Mouse (Mus musculus): ENCODE measurements around the gene Atg7.

Atg7 gene

GRCm38 (mm10) chr6:114781415-114782240 lies 138.7 kb downstream of the Atg7 start:
- in situ Hi-C loops (cut with MseI, MboI): no loop called here

- in situ Hi-C loops (cut with MseI, MboI): no loop called here
Measured at GRCm38 (mm10) chr6:114782486-114782885, 139.6 kb downstream of the Atg7 start.

- in situ Hi-C loops (cut with MseI, MboI): no loop called here
Measured at GRCm38 (mm10) chr6:114786461-114786860, 143.6 kb downstream of the Atg7 start.

DNA sequence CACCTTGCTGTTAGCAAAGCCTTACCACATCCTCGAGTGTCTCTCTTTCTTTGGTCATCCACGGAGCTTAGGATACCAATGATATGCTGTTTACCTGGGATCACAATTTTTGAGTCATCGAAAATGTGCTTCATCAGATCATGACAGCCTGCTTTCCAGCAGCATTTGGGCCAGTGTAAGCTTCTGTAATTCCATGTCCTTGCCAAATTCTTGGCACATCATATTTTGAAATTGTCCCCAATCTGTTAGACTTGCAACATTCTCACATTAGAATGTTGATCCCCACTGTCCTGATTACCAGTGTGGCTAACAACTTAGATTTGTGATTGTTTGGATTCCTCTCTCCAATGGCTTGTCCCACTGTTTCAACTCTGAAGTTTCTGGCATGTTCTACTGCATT lies 144.7 kb downstream of the Atg7 start:
- in situ Hi-C loops (cut with MseI, MboI): no loop called here

- in situ Hi-C loops (cut with MseI, MboI): no loop called here
Measured at GRCm38 (mm10) chr6:114788663-114789062, 145.8 kb downstream of the Atg7 start.

- in situ Hi-C loops (cut with MseI, MboI): no loop called here
Measured at GRCm38 (mm10) chr6:114790084-114790483, 147.2 kb downstream of the Atg7 start.

GRCm38 (mm10) chr6:114790902-114791301 lies 148.0 kb downstream of the Atg7 start:
- in situ Hi-C loops (cut with MseI, MboI): no loop called here

DNA sequence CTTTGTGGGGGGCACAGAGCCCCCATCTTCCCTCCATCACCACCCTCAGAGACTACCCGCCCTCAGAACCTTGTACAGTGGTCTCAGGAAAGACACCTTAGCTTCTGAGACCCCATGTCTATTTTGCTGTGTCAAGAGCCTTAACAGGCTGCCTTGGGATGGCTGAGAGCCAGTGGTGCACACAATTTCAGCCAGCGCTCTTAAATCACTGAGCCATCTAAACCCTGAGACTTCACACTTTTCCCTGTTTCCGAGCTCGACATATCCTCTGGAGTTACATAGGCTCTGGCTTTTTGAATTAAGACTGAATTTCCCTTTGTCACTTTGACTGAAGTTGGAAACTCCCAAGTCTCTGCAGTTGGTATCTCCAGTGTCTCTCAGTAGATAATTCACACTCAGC lies 148.9 kb downstream of the Atg7 start:
- in situ Hi-C loops (cut with MseI, MboI): no loop called here

DNA sequence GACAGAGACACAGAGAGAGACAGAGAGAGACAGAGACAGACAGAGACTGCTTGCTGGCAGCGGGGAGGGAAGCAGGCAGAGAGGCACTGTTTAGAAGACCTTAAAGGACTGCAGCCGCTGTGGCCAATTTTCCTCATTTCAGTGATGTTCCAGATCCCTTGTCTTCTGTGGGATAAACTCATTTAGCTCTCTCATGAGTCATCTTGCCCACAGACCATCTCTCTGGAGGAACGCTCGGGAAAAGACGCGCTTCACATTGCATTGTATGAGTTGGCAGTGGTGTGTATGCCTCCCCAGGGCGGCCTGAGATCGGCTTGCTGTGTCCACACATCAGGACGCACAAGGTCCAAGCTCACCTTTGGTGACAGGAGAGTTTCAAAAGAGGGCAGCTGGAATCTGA lies 151.8 kb downstream of the Atg7 start:
- in situ Hi-C loops (cut with MseI, MboI): no loop called here

- in situ Hi-C loops (cut with MseI, MboI): no loop called here
Measured at GRCm38 (mm10) chr6:114795706-114796325, 152.9 kb downstream of the Atg7 start.

DNA sequence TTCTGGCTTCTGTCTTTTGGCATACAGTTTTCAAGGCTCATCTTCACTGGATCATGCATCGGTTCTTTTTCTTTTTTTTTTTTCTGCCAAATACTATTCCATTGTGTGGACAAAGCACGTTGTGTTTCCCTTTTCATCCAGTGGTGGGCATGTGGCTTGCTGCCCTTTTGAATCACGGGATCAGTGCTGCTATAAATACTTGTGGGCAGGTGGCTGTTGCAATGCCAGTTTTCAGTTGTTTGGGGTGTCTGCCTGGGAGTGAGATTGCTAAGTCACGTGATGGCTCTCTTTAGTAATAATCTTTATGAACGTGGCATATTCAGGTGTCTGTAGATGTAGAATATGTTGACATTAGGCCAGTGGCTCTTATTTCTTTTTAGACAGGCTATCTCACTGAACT lies 155.0 kb downstream of the Atg7 start:
- in situ Hi-C loops (cut with MseI, MboI): no loop called here

GRCm38 (mm10) chr6:114798715-114799114 lies 155.8 kb downstream of the Atg7 start:
- in situ Hi-C loops (cut with MseI, MboI): no loop called here

GRCm38 (mm10) chr6:114800291-114800965 lies 157.5 kb downstream of the Atg7 start:
- in situ Hi-C loops (cut with MseI, MboI): no loop called here

DNA sequence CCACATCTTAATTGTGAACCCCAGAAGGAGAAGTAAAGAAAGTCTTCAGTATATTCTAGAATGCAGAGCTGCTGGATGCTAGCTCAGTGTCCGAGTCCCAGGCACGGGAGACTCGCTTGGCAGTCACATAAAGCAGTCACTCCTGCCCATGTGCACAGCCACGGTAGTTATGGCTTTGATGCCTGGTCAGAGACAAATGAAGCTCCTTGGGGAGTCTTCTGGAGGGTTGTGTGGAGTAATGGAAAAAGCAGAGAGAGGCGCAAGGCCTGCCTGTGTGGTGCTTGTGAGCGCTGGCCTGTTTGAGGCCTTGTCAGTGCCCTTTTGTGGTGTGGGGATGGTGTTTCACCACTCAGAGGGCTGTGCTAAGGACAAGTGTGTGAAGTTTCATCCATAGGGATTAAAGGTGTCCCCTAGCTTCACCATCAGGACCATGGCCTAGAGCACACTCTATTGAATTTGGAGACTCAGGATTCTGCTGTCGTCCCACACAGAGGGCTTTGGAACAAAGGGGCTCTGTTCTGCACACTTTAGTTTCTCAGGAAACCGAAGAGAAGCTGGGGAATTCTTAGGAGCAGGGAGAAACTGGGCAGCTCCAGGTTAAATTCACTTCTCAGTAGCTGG lies 161.1 kb downstream of the Atg7 start:
- in situ Hi-C loops (cut with MseI, MboI): no loop called here

DNA sequence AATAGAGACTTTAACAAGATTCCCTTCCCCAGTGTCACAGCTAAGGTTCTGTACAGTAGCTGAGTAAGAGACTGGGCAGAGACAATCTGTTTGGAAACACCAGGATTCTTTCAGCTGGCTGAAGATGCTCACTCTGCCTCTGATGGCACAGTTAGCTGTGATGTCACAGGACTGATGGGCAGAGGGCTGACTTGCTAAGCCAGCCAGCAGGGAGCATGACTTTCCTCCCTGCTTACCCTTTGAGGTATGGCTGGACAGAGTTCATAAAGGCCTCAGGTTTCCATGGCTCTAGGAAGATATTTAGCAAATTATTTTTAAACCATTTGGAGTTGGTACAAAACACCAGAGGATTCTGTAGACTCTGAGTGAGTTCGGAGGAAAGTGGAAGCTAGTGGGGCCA lies 162.0 kb downstream of the Atg7 start:
- in situ Hi-C loops (cut with MseI, MboI): no loop called here

DNA sequence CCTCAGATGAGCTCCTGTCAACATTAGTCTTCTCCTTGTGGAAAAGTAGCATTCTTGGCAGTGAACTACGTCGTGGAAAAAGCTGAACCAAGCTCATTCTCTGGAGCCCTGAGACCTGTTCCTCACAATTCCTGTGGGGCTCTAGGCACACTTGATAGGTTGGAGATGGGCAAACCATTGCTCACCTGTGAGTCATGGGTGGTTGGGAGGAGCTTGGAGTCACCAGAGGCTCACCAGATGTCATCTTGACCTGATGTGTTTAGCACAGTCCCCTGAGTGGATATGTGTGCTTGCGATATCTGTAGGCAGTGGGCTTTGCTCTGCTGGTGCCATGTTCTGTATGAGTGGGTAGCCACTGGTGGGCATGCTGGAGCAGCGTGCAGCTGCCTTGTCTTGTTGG lies 163.0 kb downstream of the Atg7 start:
- in situ Hi-C loops (cut with MseI, MboI): no loop called here

- in situ Hi-C loops (cut with MseI, MboI): no loop called here
Measured at GRCm38 (mm10) chr6:114807474-114807873, 164.6 kb downstream of the Atg7 start.

DNA sequence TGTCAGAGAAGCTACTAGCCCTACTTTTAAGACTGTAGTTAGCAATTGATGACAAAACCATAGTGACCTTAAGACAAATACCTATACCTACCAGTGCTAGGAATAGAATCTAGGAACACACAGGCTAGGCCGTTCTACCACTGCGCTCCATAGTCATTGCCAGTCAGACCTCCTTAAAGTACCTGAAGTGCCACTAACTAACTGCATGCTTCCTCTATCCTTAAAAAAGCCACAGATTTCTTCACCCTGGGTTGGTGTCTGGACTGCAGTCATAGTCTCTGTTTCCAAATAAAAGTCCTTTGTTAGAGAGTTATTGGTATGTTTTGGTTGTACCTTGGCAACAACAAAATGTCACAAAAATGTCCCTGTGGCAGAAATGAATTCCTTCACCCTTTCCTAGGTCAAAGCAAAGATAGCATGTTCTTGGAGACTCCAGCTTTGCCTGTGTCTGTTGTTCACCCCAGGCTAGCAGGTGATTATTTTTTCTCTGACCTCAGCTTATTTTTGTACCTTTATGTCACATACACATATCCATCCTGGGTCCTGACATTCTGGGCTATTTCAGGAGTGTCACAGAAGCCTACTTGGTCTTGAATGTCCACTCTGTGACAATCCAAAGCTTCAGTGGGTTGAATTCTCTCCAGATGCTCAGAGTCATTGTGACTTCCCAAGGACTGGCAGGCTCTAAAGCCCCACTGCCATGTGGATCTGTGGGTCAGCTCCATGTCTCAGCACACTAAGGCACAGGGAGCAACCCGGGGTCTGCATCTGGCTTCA lies 165.9 kb downstream of the Atg7 start:
- in situ Hi-C loops (cut with MseI, MboI): no loop called here

- in situ Hi-C loops (cut with MseI, MboI): no loop called here
Measured at GRCm38 (mm10) chr6:114809431-114809811, 166.5 kb downstream of the Atg7 start.

GRCm38 (mm10) chr6:114812322-114812721 lies 169.4 kb downstream of the Atg7 start:
- in situ Hi-C loops (cut with MseI, MboI): no loop called here

DNA sequence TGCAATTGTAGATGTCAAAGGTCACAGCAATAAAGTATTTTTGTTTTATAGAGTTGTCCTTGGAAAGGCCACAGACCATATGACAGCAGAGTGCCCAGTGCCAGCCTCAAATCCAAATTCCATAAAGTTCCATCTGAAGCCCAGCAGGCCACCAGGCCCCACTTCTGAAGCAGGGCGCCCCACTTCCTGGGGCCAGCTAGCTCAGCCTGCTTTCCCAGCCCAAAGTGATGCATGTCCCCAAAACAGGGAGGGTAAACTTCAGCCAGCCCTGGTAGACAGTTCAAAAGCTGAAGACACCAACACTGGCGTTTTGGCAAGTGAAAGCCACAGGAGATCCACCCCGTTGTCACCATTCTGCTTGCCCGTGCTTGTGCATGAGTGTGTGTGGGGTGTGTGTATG lies 169.9 kb downstream of the Atg7 start:
- in situ Hi-C loops (cut with MseI, MboI): no loop called here

All from mouse trophoblast stem cell (cell line).